Mouse (Mus musculus) cerebellum, adult (tissue): ENCODE data around the gene Runx1.

Experiments used
- ATAC-seq: cut with Nextera tagmentation; 2 replicates; pipeline ENCODE4 v1.9.2; 2017; ENCODE audit warnings: mild to moderate bottlenecking, moderate library complexity, mixed read lengths; ENCODE audit not compliant: insufficient number of reproducible peaks, low FRiP score, low TSS enrichment

Gene Runx1

DNA sequence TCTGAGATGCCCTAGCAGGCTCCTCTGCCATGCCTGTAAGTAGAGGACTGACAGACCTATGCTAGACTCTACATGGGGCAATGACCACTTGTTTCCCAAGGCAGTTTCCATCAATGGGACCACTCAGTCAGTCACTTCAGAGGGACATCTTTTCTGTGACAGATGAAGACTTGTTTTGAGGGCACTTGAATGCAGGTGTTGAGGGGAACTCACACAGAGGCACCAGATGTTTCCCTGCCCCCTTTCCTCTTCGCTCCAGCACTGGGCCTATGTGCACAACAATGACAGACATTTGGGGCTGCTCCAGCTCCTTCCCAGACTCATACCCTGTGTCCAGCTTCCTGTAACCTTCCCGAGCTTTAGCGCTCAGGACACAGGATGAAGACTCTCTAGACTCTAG, 65.9 kb downstream of the Runx1 start:
- no peak for ATAC-seq

- ATAC-seq = no peak
Measured at GRCm38 (mm10) chr16:92757564-92757963, 68.4 kb downstream of the Runx1 start.

GRCm38 (mm10) chr16:92753944-92754343, 72.0 kb downstream of the Runx1 start:
- ATAC-seq = no peak

- no peak for ATAC-seq
Measured at GRCm38 (mm10) chr16:92753139-92753538, 72.8 kb downstream of the Runx1 start.

GRCm38 (mm10) chr16:92748272-92748671, 77.7 kb downstream of the Runx1 start:
- ATAC-seq = no peak

DNA sequence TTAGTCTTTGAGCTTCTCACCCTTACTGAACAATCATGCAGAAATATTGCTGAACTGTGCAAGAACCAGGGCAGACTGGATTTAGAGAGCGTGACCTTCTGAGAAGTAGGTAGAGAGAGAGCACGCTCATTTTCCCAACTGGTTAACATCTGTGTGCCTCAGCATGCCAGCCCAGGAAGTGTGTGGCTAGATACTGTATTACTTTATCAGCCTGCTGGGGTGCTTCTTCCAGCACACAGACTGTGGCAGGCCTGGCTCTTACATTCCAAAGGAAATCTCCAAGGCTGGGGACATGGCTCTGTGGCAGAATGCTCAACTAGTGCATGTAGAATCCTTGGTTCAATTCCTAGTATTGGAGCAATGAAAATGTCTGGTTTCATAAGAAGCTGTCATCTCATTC, 78.9 kb downstream of the Runx1 start:
- ATAC-seq = no peak

GRCm38 (mm10) chr16:92745239-92745638, 80.7 kb downstream of the Runx1 start:
- ATAC-seq = no peak

- no peak for ATAC-seq
Measured at GRCm38 (mm10) chr16:92744172-92744777, 81.7 kb downstream of the Runx1 start.

- ATAC-seq = no peak
Measured at GRCm38 (mm10) chr16:92743755-92744154, 82.2 kb downstream of the Runx1 start.

DNA sequence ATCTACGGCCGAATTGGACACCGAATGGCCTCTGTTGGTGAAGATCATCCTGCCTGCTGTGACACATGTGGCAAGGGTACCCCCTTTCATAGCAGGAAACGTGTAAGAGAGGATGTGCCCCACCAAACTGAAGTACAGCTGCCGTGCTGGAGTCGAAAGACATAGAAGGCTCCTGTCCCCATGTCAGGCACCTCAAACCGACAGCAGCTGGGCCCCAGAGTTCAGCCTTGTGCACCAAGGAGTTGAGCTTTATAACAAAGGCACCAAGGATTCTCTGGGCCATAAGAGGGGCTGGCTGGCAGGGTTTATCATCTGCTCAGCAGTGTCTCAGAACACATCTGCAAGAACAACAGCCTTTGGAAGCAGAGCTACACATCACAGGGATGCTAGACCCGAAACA, 84.6 kb downstream of the Runx1 start:
- no peak for ATAC-seq

DNA sequence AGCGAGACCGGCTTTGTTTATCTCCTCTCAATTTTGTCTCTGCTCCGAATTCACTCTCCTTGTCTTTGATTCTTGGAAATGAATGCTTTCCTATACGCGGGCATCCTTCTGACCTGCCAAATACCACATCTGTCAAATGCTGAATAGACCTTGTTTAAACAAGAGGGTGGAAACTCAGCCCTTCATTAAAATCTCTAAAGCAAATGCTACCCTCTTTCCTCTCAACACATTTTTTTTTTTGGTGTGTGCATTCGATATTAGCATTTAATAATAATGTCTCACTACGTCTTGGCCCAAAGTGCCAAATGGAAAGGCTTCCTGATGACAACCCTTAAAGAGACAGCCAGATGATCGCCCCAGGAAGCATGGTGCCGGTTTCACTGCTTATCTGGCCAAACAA, 85.4 kb downstream of the Runx1 start:
- ATAC-seq = no peak

DNA sequence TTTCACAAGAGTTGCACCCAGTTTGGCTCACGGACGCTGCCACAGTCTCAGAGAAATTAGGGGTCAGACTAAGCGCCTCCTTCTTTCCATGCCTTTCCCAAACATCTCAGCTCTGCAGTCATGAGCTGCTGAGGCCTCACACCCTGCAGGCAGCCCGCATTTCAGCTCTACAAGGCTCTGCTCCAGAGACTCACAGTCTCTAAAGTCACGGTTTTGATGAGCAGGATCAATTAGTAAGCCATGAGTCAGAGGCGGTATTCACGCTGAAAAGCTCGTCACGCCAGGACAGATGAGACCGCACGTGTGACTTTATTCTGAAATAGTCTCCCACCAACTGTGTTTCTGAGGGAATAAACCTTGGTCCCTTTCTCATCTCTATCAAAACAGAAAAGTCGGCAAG, 86.0 kb downstream of the Runx1 start:
- ATAC-seq = no peak

GRCm38 (mm10) chr16:92739071-92739793, 86.7 kb downstream of the Runx1 start:
- ATAC-seq = no peak

DNA sequence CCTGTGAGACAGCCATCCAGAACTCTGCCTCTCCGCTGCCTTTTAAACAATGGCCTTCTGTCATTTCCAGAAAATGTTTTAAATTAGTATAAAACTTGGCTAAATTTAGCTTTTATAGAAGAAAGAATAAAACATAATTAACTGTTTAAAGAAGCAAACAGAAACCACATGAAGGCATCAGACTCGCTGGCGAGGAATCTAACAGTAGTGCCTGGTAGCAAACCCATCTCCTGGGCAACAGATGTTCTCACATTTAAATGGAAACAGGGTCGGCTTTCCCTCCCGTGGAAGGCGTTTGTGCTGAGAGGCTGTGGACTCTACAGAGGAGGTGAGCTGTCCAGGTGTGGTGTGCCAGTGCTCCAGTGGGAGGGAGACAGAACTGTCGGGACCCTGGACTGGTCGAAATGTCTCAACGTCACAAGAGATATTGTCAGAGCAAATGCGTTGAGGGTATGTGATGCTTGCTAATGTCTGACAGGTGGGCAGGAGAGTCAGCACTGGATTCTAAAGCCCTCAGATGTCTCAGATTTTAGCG, 87.4 kb downstream of the Runx1 start:
- no peak for ATAC-seq

DNA sequence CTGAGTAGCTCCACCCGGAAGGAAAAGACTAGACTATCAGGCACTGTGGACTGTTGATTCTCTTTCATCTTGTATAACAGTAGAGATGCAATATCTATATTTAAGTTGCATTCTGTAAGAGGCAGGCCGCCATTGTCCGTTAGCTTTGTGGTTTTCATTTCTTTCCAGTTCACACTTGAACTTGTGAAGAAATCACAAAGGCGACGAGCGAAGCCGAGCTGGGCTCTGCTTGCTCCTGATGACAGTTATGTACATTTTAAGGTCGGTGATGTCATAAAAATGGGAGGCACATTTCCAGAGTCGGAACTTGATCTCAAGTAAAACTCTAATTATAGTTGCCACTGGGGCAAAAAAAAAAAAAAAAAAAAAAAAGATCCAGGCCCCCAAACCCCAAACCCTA, 99.1 kb downstream of the Runx1 start:
- no peak for ATAC-seq

- ATAC-seq = no peak
Measured at GRCm38 (mm10) chr16:92724526-92724925, 101.4 kb downstream of the Runx1 start.

- no peak for ATAC-seq
Measured at GRCm38 (mm10) chr16:92720678-92721077, 105.3 kb downstream of the Runx1 start.

GRCm38 (mm10) chr16:92719725-92720124, 106.2 kb downstream of the Runx1 start:
- no peak for ATAC-seq

DNA sequence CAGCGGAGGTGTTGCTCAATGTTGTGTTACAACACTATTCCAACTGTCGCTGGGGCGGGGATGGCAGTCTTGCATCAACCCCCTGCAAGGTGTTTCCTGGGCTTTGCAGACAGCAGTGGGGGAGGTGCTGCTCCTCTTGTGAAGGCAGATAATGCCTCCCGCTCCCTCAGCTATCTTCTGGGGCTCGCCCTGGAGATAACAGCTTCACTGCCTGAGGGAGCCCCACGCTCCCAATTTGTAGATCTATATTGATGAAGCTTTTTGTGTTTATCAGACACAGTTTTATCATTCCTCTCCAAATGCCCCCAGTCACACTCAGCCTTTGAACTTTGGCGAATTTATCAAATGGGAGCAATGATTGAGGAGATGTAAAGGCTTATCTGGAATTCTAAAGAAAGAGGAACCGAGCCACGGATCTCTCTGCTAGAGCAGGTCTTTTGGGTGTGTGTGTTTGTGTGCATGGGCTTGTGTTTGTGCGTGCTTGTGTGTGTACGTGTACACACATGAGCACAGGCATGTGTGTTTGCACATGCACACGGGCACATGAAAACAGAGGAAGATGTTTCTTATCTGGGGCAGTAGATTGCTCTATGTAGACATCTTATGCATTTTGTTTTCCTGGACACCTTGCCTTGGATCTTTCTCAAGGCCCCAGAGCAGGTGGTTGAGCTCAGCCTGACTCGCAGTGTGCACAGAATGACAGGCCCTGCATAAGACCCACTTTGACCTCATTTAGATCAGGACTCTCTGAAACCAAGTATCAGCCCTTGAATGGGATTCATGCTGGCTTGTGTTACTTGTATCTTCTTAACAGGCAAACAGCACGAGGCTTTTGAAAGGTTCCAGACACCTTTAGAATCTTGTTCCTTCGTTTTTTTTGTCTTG, 110.1 kb downstream of the Runx1 start:
- ATAC-seq = no peak

DNA sequence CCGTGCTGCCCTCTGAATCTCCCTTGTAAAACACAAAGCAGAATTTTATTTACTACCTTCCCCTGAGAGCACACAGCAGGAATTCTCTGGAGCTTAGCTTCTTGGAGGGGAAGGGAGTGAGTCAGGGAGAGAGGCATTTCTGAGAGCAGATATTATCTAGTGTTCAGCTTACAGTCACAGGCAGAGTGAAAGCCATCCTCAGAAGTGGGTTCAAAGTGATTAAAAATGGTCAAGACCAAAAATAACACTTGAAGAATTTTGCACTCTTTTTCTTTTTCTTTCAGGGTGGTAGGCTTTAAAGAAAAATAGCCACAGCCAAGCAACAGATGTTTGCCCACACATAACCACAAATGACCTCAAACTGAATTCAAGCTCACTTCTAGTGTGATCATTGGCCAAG, 115.8 kb downstream of the Runx1 start:
- no peak for ATAC-seq

- no peak for ATAC-seq
Measured at GRCm38 (mm10) chr16:92708718-92709117, 117.2 kb downstream of the Runx1 start.
